Comparison of ENCODE assay signal across 32 mouse cellular contexts in genomic region chr9:76179221-76179620, GRCm38 (mm10). TPM values are rescaled to one million over a fixed set of nuclear protein-coding genes. Genes with fewer than 3 reads are reported as not detected.
"Had no signal": no experiment of that assay in that cellular context is flagged by ENCODE, and none has a peak within 500 bp of the region (broad histone marks: within the 10 kb centered on the region; RNA-seq: fewer than 3 reads in every experiment).

No protein-coding gene starts in this region.

- H3K27me3 ChIP-seq: embryonic facial prominence, embryonic 12.5 days; embryonic facial prominence, embryonic 13.5 days; forebrain, embryonic 12.5 days; forebrain, embryonic 13.5 days; forebrain, embryonic 15.5 days had no signal

- H3K9ac ChIP-seq: embryonic facial prominence, embryonic 12.5 days; embryonic facial prominence, embryonic 13.5 days; forebrain, embryonic 12.5 days; forebrain, embryonic 13.5 days; forebrain, embryonic 15.5 days; forebrain, postnatal 0 days had no signal

- ATAC-seq: forebrain, embryonic 13.5 days; forebrain, embryonic 14.5 days; forebrain, embryonic 15.5 days; forebrain, embryonic 16.5 days; forebrain, postnatal 0 days had no signal

- DNase-seq: cerebellum, adult 2 months; cerebellum, adult 8-10 months; cerebellum, adult 9-10 months; cerebellum, adult 9-11 months; cerebellum, postnatal 10 days; cerebellum, postnatal 14 days; cerebellum, postnatal 25 days; cerebellum, postnatal 36 days; embryo, embryonic 11 days; forebrain, postnatal 0 days; gastrocnemius, adult 2 months; gastrocnemius, postnatal 10 days; gastrocnemius, postnatal 14 days; gastrocnemius, postnatal 25 days; gastrocnemius, postnatal 36 days; heart, adult 11 months; heart, adult 18-20 months; heart, adult 2 months had no signal

- H3K4me1 ChIP-seq: embryonic facial prominence, embryonic 12.5 days; embryonic facial prominence, embryonic 13.5 days; forebrain, embryonic 10.5 days; forebrain, embryonic 12.5 days; forebrain, embryonic 13.5 days; forebrain, embryonic 15.5 days had no signal

- H3K36me3 ChIP-seq: embryonic facial prominence, embryonic 12.5 days; embryonic facial prominence, embryonic 13.5 days; forebrain, embryonic 10.5 days; forebrain, embryonic 12.5 days; forebrain, embryonic 15.5 days had no signal

- H3K9me3 ChIP-seq: embryonic facial prominence, embryonic 12.5 days; embryonic facial prominence, embryonic 13.5 days; forebrain, embryonic 10.5 days; forebrain, embryonic 12.5 days; forebrain, embryonic 13.5 days; forebrain, embryonic 15.5 days had no signal

- H3K4me3 ChIP-seq: embryonic facial prominence, embryonic 12.5 days; embryonic facial prominence, embryonic 13.5 days; erythroblast, embryonic 14.5 days; forebrain, embryonic 10.5 days; forebrain, embryonic 12.5 days; forebrain, embryonic 13.5 days; forebrain, embryonic 15.5 days; gastrocnemius, adult 2 months; heart, adult 2 months had no signal

- H3K4me2 ChIP-seq: embryonic facial prominence, embryonic 12.5 days; embryonic facial prominence, embryonic 13.5 days; forebrain, embryonic 12.5 days; forebrain, embryonic 13.5 days; forebrain, embryonic 15.5 days had no signal

- H3K27ac ChIP-seq: embryonic facial prominence, embryonic 12.5 days; embryonic facial prominence, embryonic 13.5 days; forebrain, embryonic 10.5 days; forebrain, embryonic 12.5 days; forebrain, embryonic 13.5 days; forebrain, embryonic 15.5 days; gastrocnemius, adult 2 months; heart, adult 2 months had no signal

RNA-seq across cellular contexts. Expression of gene Gfral, which starts 34.2 kb away (rescaled TPM):
- polyA plus RNA-seq: cerebellum, adult 2 months; cortical plate, adult 2 months; embryonic facial prominence, embryonic 11.5 days; embryonic facial prominence, embryonic 12.5 days; erythroblast, embryonic 14.5 days; forebrain, embryonic 10.5 days; forebrain, embryonic 11.5 days; forebrain, embryonic 12.5 days; forebrain, embryonic 13.5 days; forebrain, embryonic 14.5 days; forebrain, embryonic 15.5 days; forebrain, embryonic 16.5 days; forebrain, postnatal 0 days; frontal cortex, adult 2 months; gonadal fat pad, adult 2 months; heart, adult 2 months had no signal
